Mouse (Mus musculus) hematopoietic stem cell, adult 5-6 weeks (primary cell): ENCODE measurements at regions not wholly inside any gene's neighbourhood (a gene's known extent, or its start where the extent isn't known, plus 50 kb on each side); places are given as distances from the start of the nearest gene placed in this dataset.
A peak's percentile ranks its signal among the peaks of the same experiment; 100 is the strongest.
"Not testable (repeated sequence)": the region's sequence is repeated elsewhere in the genome, so short reads cannot be mapped to it uniquely, and the experiment has no call there.

Experiments
- ATAC-seq, 2 experiments: fragments of 125-278 bp in 1 of 2; replicated peaks in 1 of 2; 2 replicates each; pipeline ENCODE4 v1.8.0; 2016 to 2017; ENCODE audit warnings: inconsistent platforms in 2 of 2, mild to moderate bottlenecking in 2 of 2, moderate number of reproducible peaks in 2 of 2, low read depth in 1 of 2, moderate TSS enrichment in 1 of 2; ENCODE audit not compliant: low FRiP score in 2 of 2, poor library complexity in 2 of 2, severe bottlenecking in 2 of 2, insufficient read depth in 1 of 2, low TSS enrichment in 1 of 2

GRCm38 (mm10) chr4:35356051-35356450 is 130.1 kb upstream of the C9orf72 start:
- ATAC-seq: no peak

GRCm38 (mm10) chr4:35354046-35354445 is 128.1 kb upstream of the C9orf72 start:
- no peak for ATAC-seq

GRCm38 (mm10) chr4:35352606-35353005 is 126.6 kb upstream of the C9orf72 start:
- no peak for ATAC-seq

DNA sequence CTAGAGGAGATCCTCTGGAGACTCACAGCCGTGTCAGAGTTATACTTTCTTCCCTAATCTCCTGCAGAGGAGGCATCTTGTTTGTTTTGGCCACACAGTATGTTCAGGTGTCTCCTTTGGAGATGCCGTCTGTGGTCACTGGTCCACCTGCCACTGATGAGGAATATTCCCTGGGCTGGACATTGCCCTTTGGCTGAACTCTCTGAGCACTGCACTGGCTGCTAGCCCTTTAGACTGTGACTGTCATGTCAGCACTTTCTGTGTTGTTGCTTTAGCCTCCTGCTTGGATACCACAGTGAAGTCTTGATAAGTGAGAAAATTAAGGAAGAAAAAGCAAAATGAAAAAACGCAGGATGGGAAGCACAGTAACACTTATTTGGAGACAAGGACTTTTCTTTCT is 124.5 kb upstream of the C9orf72 start:
- ATAC-seq: no peak

DNA sequence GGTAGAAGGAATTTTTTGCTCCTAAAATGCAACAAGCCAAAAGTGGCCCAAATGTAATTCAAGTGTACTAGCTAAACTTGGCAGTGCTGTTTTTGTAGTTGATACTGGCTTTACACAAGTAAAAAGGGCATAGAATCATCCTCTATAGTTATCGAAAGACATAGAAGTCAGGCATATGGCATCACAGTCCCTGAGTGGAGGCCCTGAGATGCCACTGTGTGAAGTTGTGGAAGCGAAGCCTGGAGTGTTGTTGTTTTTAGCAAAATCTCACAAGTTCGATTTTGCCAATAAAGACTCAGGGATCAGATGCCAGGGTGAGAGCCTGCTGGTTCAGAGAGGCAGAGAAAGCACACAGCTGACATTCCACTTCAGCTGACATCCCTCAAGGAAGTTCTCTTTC is 121.6 kb upstream of the C9orf72 start:
- no peak for ATAC-seq

- no peak for ATAC-seq
Measured at GRCm38 (mm10) chr4:35343751-35344150, 117.8 kb upstream of the C9orf72 start.

- ATAC-seq: no peak
Measured at GRCm38 (mm10) chr4:35331161-35331560, 105.2 kb upstream of the C9orf72 start.

- ATAC-seq: no peak; a peak in 1 of 4 replicates
Measured at GRCm38 (mm10) chr4:35325300-35325699, 99.3 kb upstream of the C9orf72 start.

DNA sequence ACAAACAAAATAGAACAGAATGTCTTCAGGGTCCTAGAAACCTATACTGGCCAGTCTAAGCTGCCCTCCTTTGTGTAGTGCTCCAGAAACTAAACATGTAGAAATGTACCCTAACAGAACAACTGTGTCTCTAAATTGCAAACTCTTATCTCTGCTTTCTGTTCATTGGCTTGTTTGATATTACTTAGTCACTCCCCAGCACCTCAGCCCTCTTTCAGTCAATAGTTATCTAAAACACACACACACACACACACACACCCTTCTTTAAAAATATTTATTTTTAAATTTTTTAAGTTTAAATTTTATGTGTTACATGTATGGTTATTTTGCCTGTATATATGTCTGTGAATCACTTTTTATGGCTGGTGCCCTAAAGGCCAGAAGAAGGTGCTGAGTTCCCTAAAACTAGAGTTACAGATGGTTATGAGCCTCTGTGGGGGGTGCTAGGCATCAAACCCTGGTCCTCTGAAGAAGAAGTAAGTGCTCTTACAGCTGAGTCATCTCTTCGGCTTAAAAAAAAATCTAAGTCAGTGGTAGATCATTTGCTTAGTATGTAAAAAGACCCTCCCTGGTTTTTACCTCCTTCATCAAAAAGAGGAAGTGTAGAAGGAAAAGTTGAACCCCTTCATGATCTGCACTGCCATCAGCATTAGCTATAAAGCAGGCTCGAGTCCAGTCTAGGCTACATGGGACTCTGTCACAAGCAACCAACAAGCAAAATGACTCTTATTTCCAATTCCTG is 96.6 kb upstream of the C9orf72 start:
- no peak for ATAC-seq

DNA sequence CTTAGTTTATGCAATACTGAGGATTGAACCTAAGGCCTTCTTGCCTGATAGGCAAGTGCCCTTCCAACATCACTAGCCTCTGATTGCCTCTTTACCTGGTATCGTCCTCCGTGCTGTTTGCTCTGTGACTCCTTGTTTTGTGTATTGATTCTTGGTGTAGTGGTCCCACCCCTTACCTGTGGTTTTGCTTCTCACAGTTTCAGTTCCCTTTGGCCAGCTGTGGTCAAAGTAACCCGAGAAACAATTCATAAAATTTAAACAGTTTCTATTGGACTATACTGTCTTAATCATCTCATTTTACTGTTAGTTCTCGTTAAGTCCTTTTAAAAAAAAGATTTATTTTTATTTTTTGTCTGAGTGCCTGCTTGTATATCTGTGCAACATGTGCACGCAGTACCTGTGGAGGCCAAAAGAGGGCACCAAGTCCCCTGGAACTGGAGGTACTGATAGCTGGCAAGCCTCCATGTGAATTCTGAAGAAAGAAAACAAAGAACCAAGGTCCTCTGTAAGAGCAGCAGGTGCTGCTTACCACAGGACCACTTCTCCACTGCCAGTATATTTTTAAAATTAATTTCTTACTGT is 84.5 kb upstream of the C9orf72 start:
- ATAC-seq: peak; percentile 70 to 73

GRCm38 (mm10) chr4:35308221-35308620 is 82.2 kb upstream of the C9orf72 start:
- no peak for ATAC-seq

DNA sequence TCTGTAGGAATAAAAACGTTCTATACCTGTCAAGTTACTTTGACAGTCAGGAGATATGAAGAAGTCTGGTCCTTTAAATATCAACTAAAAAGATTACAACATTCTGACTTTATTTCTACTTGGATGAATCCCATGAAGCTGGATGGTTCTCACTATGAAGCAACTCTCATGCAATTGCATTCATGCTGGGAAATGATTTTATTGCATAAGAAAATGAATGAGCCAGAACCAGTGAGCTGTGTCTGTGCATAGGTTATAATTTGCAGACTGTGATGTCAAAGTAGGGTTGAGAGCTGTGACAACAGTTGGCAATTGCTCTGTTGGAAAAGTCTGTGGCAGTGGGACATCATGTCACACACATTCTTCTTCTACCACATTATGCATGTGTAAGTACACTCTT is 79.2 kb upstream of the C9orf72 start:
- ATAC-seq: no peak

DNA sequence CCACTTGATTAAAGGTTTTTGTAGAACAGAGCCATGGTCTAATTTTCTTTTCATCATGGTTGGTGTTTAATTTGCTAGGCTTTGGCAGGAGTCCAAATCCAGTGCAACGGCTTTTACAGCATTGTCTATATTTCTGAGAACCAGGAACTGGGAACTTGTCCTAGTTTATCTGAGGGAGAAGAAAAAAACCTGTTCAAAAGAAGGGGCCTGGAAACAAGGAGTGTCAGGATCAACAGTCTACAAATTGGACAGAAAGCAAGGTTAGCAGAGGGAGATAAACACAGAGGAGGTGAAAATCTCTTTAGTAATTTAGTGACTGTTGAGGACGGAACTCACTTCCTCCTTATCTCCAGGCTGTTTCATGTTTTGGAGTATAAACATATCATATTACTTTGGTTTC is 74.9 kb upstream of the C9orf72 start:
- no peak for ATAC-seq

GRCm38 (mm10) chr4:35300374-35300773 is 74.4 kb upstream of the C9orf72 start:
- not testable (repeated sequence) for ATAC-seq

GRCm38 (mm10) chr4:35284611-35285010 is 58.6 kb upstream of the C9orf72 start:
- no peak for ATAC-seq
